Mouse (Mus musculus): Measurements from ENCODE around the gene Mgmt.

- TF ChIP-seq BHLHE40 (IDR thresholded peaks at IDR 0.05; ENCODE audit: low read depth, low read length) (no peak), ZNF384 (IDR thresholded peaks at IDR 0.05; ENCODE audit: low read depth, low read length) (no peak), E2F4 (IDR thresholded peaks at IDR 0.05; ENCODE audit: insufficient replicate concordance, low read depth, low read length) (no peak), CTCF (conservative IDR thresholded peaks at IDR 0.05 in 1 of 2, IDR thresholded peaks at IDR 0.05 in 1 of 2; ENCODE audit: low read depth in 2 of 2, low read length in 2 of 2) (no peak), TCF12 (IDR thresholded peaks at IDR 0.05; ENCODE audit: low read depth, low read length) (no peak), POLR2A (IDR thresholded peaks at IDR 0.05; ENCODE audit: low read depth, low read length) (no peak), MAX (IDR thresholded peaks at IDR 0.05; ENCODE audit: low read length) (no peak)
Measured at GRCm38 (mm10) chr7:137095702-137096101, 201.3 kb downstream of the Mgmt start.

All from CH12.LX (cell line).